Mouse (Mus musculus) cerebellum, adult 18-20 months (tissue): ENCODE measurements at regions not wholly inside any gene's neighbourhood (a gene's known extent, or its start where the extent isn't known, plus 50 kb on each side); places are given as distances from the start of the nearest gene placed in this dataset.

ENCODE experiments used
- DNase-seq, 2 experiments: peaks; one replicate each; pipeline ENCODE4 v3.0.0; 2021

DNA sequence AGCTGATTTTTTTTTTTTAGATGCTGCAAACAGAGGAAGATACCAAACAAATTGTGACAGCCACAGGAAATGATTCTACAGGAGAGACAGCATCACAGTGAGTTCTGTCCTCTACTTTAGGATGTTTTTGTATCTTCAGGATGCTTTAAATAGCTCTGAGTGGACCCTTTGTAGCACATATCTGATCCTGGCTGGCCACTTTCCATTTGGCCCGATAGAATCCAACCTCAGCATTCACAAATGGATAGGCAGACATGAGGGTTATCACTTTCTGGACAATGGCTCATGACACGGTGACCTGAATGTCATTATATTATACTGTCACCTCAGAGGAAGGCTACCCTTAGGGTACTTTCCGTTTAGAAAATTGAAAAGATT lies 379.3 kb downstream of the Gm10295 start:
- no peak for DNase-seq

DNA sequence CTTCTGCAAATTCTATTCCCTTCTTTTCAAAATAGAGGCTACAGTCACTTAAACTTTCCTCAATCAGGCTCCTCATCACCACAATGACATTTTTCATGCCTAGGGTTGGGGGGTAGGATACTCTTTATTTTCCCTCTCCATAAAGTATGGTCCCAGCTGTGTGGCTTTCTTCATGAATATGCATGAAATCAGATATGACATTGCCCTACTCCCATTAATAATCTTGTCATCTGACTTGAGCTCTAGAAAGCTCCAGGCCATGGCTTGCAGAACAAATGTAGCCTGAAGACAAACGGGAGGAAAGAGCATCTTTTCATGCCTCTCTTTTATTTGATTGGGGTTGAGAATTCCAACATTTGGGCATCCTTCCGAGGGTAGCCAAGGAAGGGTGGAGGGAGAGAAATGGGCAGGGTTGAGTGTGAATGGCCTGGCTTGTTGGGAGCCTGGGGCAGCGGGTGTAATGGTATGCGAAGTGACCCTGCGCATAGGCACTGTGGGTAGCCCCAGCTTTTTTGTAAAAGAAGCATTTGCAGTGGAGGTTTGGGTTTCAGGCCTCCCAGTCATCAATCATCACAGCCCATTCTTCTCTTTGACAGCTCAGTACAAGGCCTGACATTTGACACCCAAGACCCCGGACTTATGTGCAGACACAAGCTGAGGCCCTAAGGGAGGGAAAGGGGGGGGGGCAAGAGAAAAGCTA lies 379.8 kb downstream of the Gm10295 start:
- no peak for DNase-seq

DNA sequence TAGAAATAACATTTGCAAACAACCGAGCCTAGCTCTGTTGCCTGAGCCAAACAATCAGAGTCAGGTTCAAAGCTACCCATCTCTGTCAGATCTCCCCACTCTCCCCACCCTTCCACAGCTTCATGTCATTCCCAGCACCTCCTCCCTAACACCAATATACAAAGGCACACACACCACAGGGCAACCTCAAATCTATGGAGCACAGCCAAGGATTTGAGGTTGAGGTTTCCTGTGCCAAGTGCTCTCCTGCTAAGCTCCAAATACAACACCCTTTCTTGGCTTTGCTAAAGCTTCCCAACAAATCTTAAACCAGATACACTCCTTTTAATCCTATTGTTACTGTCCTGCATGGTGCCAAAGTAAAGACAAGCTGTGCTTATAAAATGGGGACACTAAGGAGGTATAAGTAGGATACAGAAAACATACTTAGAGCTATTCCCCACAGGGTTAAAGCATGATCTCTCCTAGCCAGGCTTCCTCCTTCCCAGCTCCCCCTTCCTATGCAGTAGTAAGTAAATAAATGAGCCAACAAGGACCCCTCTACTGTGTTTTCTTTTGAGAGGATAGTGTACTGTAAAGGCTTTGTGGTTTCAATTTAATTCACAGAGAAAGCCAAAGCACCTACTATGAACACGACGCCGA lies 398.8 kb downstream of the Gm10295 start:
- DNase-seq, result no peak

DNA sequence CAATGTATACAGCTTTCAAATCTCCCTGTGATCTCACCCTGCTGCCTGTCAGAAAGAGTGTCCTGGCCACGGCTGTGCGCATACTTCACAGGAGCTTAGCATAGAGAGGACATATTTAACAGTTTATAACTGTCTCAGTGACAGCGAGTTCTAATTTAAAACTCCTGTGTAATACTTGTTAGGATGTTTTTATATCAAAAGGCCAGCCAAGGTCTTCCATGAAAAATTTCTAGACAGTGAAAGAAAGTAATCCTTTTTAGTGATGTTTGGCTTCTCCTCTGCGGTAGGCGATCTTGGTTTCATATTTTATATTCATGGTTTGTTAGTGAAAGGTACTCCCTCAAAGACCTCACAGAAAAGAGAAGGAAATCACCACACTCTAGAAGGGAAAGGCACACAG lies 403.0 kb downstream of the Gm10295 start:
- no peak for DNase-seq

DNA sequence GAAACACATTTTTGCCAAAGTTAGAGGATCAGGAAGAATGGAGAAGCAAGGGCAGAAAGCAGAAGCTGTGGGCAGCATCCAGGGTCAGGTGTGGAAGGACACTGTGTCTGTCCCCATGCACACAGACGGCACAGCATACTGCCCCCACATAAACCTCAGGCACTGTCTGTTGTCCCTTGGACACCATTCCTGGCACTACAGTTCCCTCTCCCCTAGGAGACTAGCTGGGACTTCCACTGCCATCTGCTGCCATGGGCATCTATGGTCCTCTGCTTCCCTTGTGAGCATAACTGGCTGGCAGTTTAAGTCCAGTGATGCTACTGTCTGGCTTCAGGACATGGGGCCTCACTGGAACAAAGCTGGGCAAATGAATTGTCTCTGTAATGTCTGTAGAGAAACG lies 405.0 kb downstream of the Gm10295 start:
- peak; percentile 14 to 20 for DNase-seq

- DNase-seq, result no peak
Observed at GRCm38 (mm10) chr7:70930911-70931310, 420.4 kb downstream of the Gm10295 start.

- DNase-seq, result no peak
Observed at GRCm38 (mm10) chr7:70929935-70930334, 421.4 kb downstream of the Gm10295 start.

- DNase-seq, result no peak
Observed at GRCm38 (mm10) chr7:70928001-70928400, 423.3 kb downstream of the Gm10295 start.

DNA sequence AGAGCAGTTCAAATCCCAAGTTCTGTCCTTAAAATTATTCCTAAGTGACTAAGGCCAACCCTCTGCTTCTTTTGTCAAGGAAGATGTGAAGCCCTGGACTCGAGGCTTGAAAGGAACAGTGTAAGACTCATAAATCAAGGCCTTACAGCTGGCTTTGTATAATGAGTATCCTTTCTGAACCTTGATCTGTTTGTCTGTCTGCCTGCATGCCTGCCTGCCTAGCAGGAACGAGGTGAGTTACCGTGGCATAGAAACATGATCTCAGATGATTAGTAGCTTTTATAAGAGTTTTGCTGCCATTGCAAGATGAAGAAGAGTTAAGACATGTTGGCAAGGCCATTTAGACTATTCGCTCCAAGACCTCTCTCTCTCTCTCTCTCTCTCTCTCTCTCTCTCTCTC lies 434.3 kb downstream of the Gm10295 start:
- DNase-seq, result no peak

- no peak for DNase-seq
Observed at GRCm38 (mm10) chr7:70908921-70909320, 442.4 kb downstream of the Gm10295 start.

DNA sequence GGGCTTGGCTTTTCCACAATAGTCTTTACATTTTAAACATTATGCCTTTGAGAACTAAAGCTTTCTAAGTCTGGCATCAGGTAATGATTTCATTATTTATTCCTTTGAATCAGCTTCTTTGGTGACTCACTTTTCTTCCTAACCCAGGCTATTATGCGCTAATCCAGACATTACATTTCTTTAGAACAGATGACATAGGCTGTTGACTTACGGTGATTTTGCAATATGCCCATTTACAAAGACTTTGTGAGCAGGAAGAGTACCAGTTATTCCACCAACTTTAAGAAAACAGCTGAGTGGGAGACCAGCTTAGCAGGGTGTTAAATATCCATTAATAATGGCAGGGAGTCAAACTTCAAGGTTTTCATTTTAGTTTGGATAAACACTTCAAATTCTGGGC lies 459.6 kb downstream of the Gm10295 start:
- no peak for DNase-seq

DNA sequence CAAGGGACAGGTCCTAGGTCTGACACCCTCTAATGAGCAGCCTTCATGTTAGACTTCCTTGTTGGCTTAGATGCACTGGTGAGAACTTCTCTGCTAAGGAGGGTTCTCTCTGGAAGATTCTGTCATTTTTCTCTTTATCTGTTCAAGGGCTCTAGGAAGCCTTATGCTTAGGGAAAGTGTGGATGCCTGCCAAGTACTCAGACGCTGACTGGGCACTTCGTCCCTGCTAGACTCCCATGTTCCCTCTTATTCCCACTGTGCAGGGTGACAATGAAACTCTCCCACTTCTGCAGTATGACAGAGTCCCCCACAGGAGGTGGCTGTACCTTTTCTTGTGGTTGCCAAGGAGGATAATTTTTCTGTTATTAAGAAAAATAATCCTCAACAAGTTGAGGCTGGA lies 470.8 kb downstream of the Gm10295 start:
- DNase-seq, result no peak

DNA sequence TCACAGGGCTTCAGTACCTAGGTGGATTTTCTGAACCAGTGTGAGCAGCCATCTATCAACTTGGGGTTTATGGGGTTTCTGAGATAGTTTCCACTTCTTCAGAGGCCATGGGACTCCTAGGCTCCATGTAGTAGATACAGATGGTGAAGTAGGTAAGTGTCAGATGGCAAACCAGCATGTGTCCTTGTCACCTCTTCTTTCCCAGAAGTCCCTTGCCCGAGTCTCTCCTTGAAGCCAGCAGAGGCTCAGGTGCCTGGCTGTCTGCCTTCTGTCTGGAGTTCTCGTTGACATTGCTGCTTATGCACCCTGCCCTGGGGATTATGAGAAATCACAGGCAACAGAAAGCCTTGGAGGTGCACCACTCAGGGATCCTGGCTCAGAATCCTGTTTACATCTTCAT lies 476.9 kb downstream of the Gm10295 start:
- DNase-seq, result peak; percentile 52 to 62

DNA sequence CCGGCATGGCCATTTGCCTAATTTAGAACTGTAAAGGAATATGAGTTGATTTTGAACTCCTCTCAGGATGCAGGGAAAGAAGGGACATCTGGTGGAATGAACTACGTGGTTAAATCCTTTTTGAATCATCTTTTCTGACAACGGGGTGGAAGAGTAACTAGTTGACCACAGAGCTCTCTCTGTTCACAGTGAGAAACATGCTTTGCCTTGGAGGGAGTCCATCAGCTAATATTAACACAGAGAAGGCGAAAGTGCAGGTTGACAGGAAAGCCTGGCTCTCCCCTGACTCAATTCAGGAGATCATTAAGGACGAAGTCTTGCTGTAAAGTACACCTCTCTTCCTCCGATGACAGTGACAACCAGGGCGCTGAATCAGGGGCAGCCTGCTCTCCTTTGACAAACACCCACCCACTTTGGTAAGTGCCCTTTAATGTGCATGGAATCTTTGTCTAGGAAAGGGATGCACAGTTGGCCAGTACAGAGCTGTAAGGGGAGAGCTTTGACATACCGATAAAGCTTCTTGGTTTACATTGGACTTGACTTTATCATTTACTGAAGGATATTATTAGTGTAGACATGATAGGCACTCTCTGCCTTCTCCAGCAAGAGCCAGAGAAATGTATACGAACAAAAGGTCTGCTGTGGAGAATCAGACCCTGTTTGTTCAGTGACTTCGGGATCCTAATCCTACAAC lies 480.3 kb downstream of the Gm10295 start:
- DNase-seq, result no peak

- no peak for DNase-seq
Observed at GRCm38 (mm10) chr7:70869125-70869524, 482.2 kb downstream of the Gm10295 start.

DNA sequence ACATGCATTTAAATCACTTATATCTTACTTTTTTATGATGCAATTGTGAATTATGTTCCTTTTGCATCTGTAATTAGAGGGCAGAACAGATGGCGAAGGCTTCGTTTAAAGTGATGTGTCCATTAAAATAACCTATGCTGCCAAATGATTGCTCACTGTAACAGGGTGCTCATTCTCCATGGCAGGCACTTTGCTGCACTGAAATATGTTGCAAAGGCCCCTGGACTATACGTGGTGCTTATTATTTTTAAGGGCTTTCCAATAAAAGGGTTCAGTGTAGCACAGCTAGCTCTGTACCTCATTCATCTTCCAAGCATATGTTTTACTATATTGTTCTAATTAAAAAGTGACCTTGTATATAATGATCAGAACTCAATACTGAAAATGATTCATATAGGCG lies 491.3 kb downstream of the Gm10295 start:
- DNase-seq, result no peak

- DNase-seq, result no peak
Observed at GRCm38 (mm10) chr7:70850726-70851125, 484.2 kb upstream of the Nr2f2 start.

- DNase-seq, result no peak
Observed at GRCm38 (mm10) chr7:70848016-70848776, 481.7 kb upstream of the Nr2f2 start.

DNA sequence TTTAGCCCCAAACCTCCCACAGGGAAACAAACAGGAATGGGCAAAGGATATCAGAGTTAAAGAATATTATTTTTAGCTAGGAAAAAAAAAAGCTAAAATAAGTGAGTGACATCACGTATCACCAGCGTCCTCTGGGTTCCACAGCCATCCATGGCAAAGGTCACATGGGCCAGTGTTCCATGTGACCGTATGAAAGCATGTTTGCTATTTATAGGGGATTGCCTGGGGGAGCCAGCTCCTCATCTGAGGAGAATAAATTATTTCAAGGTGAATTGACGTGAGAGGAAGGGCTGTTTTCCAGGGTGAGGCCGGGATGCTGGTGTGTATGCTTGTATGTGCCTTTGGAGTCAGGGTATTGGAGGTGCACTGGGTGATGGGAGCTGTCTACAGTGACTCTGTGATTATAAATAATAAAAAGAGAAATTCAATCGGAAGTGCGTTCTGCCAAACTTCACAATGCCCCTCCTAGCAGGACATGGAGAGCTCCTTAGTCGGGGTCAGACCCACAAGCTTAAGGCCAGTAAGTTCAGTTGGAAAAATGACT lies 481.0 kb upstream of the Nr2f2 start:
- DNase-seq, result no peak

DNA sequence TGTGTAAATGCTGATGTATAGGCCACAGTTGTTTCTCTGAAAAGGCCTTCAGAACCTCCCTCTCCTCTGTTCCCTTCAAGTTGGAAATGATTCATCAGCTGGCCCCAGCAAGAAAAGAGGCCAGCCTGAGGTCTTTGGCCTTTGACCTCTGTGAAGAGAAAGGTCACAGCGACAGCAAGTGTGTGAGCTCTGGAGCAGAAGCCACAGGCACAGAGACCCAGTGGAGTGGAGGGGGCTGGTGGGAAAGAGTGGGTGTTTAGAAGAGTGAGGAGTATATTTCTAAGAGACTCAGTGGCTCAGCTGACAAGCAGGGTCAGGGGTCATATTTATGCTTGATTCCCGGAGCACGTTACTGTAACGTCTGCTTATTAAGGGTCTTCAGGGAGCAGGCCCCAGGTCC lies 479.5 kb upstream of the Nr2f2 start:
- no peak for DNase-seq

DNA sequence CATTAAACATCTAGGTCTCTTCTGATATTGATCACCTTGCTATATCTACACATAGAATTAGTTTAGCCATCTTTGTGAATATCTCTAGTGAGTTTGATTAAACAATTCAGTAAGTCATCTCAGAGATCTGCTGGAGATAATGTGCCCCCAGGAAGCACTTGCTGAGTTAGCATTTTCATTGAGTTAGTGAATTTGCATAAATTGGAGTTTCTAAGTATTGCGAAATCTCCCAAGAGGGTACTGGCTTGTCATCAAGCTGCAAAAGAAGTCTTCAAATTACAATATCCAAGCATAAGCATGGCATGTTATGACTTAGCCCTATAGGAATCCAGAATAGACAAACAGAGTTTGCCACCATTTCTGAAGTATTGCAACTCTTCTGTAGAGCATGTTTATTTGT lies 473.6 kb upstream of the Nr2f2 start:
- DNase-seq, result no peak

DNA sequence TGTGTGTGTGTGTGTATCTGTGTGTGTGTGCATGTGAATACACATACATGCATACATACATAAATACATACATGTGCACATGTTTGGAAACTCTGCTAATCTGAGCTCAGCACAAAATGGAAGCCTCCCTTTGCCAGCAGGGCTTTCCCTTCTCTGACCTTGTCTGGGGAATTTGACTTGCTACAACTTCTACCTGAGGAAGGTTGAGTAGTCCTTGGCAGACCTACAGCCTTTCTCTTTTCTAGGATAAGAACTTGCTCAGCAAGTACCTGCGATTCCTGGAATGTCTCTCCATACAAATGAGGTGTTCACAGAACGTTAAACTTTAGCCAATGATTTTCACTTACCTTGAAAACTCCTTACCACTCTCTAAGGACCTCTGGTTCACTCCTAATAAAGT lies 472.7 kb upstream of the Nr2f2 start:
- DNase-seq, result no peak

DNA sequence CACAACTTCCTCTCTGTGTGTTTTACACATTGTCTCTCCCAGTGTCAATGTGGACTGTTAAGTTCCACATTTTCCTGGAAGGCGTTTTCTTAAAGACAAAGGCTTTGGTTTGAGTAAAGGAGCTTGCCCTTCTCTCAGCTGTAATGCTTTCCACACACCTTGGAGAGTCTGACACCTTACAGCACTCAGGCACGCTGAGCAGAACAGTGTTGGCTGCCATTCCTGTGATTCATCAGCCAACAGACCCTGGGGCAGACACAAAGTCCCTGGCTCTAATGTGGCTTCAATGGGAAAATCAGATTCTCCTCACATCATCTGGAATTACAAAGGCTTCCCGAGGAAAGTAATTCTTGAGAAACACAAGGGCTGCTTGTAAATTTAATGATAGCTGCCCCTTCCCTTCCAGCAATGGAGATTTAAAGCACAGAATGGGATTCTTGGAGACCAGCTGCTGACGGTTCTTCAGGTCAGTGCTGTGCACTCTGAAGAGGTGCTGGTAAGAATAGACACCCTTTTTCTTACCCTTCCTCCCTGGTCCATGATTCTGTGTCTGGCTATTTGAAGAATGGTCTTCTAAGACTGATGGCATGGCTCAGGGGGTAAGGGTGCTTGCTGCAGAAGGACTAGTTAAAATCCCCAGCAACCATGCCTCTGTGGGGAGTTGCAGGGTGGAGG lies 468.4 kb upstream of the Nr2f2 start:
- no peak for DNase-seq
